Mouse (Mus musculus) left cerebral cortex, adult 18-20 months (tissue): ENCODE data around the gene Sspn. TPM values are rescaled to one million over a fixed set of nuclear protein-coding genes. Genes with fewer than 3 reads are reported as not detected.
A peak's percentile ranks its signal among the peaks of the same experiment; 100 is the strongest.

Experiments used
- DNase-seq, 2 experiments: peaks; one replicate each; pipeline ENCODE4 v3.0.0; 2021 to 2022; ENCODE audit warnings: low spot score in 2 of 2, mixed read lengths in 1 of 2
- total RNA-seq, 2 experiments: library from RNA; stranded (reverse); gene quantifications; 2 replicates each; pipeline ENCODE4 v1.2.3; 2021

Sspn gene
- total RNA-seq, 2 experiments from 2014 or later: 4.5 to 4.6 TPM

GRCm38 (mm10) chr6:145972836-145973235 is 41.4 kb downstream of the Sspn start:
- no peak for DNase-seq

- DNase-seq: no peak
These were observed 41.9 kb downstream of the Sspn start for GRCm38 (mm10) chr6:145973356-145973755.

- no peak for DNase-seq
These were observed 43.3 kb downstream of the Sspn start for GRCm38 (mm10) chr6:145974766-145975165.

DNA sequence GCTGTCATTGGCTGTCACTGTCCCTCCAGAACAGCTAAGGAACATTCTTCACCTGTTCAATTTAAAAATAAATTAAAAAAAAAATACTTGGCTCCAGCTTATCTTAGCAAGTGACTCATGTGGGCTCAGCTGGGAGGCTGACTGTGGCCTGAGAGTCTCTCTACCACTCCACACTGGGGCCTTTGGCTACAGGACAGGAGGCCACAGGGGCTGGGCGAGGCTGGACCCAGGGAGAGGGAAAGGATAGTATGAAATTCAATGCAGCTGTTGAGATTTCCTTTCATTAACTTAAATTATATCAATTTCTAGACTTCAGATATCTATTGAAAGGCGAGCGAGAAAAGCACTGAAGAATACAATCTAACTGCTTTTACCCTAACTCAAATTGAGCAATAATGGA is 45.9 kb downstream of the Sspn start:
- no peak for DNase-seq

- DNase-seq: peak in 1 of 2 experiments; percentile 11
These were observed 46.5 kb downstream of the Sspn start for GRCm38 (mm10) chr6:145977771-145978450.

GRCm38 (mm10) chr6:145981074-145981473 is 49.6 kb downstream of the Sspn start:
- no peak for DNase-seq

GRCm38 (mm10) chr6:145982335-145982734 is 50.9 kb downstream of the Sspn start:
- DNase-seq: no peak

- no peak for DNase-seq
These were observed 59.1 kb downstream of the Sspn start for GRCm38 (mm10) chr6:145990578-145990977.

DNA sequence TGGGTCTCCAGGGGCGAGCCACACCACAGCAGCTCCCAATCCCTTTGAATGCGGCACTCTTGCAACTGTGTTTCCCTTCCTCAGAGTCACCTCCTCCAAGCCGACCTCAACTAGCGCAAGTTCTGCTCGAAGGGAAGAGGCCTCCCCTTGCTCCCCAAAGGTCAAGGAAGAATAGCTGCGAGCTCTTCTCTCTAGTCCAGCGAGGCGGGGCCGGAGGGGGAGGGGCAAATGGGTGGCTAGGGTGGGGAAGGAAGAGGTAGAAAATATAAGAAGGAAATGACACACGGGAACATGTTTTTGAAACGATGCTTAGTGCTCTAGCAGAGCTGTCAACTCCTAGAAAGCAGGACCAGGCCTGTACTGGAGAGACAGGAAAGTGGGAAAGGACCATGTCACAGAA is 61.1 kb downstream of the Sspn start:
- no peak for DNase-seq

GRCm38 (mm10) chr6:145992985-145993384 is 61.5 kb downstream of the Sspn start:
- peak in 1 of 2 experiments; percentile 12 for DNase-seq

DNA sequence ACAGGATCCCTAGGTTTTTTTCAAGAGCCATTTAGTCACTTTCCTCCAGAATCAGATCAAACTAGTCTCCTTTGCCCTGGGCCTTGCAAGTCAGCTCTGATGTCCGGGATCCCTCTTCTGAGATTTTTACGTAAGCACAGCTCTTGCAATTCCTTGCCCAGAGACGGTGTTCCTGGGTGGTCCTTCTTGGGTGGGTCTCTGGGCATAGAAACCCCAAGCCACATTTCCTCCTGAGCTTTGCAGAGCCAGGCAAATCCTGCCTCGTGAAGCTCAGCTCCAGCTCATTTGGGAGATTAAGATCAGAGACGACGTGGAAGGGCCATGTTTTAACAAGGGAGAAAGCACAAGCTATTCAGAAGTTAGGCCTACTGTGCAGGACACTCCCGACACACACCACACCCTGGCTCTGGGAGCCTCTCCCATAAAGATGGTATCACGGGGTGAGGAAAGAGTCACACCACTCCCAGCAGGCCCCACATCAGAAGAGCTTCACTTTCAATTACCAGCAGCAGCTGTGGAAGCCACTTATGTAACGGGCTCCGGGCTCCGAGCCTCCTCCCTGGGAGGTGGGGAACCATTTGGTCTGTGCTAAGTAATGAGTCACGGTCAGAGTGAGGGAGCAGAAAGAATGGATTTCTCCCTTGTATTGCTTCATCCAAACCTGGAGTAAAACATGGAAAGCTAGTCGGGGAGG is 67.0 kb downstream of the Sspn start:
- DNase-seq: peak; percentile 81 to 85

DNA sequence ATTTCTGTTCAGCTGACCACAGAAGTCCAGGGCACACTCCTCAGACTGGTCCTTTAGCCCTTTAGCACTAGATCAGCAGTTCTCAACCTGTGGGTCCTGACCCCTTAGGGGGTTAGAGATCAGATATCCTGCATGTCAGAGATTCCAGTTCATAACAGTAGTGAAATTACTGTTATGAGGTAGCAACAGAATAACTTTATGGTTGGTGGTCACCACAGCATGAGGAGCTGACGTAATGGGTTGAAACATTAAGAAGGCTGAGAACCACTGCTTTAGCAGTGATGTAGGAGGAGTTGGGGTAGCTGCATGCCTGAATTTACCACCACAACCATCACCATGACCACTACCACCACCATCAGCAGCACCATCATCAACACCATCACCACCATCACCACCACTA is 69.3 kb downstream of the Sspn start:
- no peak for DNase-seq

GRCm38 (mm10) chr6:146001396-146002191 is 70.2 kb downstream of the Sspn start:
- DNase-seq: no peak

DNA sequence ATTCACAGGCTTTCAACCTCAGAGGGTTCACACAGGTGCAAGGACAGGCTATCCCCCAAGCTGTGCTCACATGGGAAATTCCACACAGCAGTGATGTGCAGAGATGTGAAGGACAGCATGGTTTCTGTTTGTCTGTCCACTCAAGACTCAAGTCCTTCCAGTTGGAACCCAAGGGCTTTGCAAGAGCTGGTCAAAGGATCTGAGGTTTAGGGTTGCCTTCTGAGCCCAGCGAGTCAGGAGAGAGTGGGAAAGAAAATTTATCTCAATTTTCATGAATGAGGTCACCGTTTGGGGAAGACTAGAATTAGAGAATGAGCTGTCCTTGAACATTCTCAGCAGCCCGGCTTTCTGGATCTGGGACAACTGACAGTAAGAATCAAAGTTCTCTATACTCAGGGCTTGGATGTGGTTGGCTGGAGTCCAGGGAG is 72.7 kb downstream of the Sspn start:
- DNase-seq: no peak

DNA sequence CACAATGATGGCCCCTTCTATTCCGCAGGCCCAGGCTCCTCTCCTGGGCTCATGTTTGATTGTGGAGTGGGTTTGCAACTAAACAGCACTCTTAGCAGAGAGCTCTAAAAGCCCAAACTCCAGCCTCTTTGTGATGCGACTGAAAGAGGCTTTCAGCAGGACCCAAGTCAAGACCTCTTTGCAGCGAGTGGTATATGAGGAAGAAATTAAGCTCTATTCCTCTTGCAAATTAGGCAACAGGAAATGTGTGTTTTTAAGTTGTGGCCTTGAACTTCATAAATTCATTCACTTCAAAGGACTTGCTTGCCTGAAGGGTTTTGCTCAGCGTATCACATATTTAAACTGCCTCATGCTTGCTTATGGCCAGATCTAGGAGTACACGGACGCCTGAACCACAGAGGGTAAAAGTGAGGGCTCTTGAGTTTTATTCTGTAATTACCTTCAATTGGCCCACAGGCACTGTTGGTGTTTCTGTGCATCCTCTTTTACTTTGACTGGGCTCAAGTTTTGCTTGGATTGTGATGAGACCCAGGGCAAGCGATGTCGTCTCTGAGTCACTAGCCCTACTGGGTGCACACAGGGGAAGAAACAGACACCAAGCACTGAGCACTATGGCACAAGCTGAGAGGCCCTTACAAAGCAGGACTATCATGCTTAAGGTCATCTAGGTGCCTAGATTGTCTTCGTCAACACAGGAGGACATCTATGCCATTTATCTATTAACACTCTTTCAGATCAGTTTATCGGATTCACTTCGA is 73.9 kb downstream of the Sspn start:
- no peak for DNase-seq

DNA sequence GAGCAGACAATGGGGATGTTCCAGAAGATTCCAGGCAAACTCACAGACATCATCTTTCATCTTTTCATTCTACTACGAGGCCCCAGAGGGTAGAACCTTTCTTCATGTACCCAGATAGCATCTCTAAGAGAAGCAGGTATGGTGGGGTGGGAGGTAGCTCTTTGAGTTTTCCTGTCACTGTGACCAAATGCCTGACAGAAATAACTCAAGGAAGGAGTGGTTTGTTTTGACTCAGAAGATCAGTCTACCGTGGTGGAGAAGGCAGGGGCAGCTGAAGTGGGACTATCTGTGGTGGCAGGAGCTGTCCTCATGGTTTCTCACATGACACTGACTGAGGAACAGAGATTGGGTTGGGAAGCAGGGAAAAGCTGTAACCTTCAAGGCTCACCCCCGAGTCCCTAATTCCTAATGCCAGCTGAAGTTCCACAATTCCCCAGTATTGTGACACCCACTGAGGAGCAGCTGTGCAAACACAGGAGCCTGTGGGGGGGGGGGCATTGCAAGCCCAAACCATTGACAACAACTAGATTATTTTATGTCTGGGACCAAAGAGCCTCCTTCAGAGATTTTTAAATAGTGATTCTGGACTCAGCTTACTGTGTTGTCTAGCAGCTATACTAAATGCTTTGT is 74.6 kb downstream of the Sspn start:
- DNase-seq: no peak

GRCm38 (mm10) chr6:146006753-146007152 is 75.3 kb downstream of the Sspn start:
- no peak for DNase-seq

DNA sequence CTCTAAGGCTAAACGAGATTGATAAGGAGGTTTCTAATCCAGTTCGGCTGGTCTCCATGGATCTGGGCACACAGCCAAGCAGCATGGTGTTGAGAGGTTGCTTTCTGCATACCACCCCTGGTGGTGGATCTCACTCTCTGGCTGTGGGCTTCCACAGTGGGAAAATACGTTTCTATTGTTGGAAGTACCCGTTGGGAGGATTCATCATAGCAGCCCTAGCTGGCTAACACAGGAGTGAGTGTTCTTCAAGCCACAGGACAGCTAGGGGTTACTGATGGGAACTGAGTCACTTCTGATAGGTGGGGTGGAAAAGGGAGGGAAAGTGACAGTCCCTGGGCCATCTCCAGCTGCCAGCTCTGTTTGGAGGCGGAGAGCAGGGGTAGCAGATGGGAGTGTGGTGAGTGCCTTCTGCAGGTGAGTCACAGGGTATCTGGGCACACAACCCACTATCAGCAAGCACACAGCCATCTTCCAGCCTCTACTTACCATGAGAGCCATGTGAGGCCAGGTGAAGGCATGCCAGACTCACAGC is 77.1 kb downstream of the Sspn start:
- peak; percentile 41 for DNase-seq

- no peak for DNase-seq
These were observed 77.9 kb downstream of the Sspn start for GRCm38 (mm10) chr6:146009163-146009915.
